Mouse (Mus musculus): ENCODE measurements around the gene Bckdk.
A peak's percentile ranks its signal among the peaks of the same experiment; 100 is the strongest.
"Not testable (repeated sequence)": the region's sequence is repeated elsewhere in the genome, so short reads cannot be mapped to it uniquely, and the experiment has no call there.

The Bckdk gene

GRCm38 (mm10) chr7:127932273-127933031, 28.6 kb downstream of the Bckdk start:
- no peak for DNase-seq

- DNase-seq = no peak
Measured at GRCm38 (mm10) chr7:127934075-127934474, 30.2 kb downstream of the Bckdk start.

- DNase-seq = peak; percentile 96
Measured at GRCm38 (mm10) chr7:127935028-127935722, 31.3 kb downstream of the Bckdk start.

- DNase-seq = no peak
Measured at GRCm38 (mm10) chr7:127935748-127936159, 31.9 kb downstream of the Bckdk start.

GRCm38 (mm10) chr7:127936216-127936884, 32.5 kb downstream of the Bckdk start:
- no peak for DNase-seq

- DNase-seq = not testable (repeated sequence)
Measured at GRCm38 (mm10) chr7:127942097-127942496, 38.2 kb downstream of the Bckdk start.

GRCm38 (mm10) chr7:127944614-127945013, 40.7 kb downstream of the Bckdk start:
- no peak for DNase-seq

- DNase-seq = no peak
Measured at GRCm38 (mm10) chr7:127946470-127947023, 42.7 kb downstream of the Bckdk start, which contains the start of gene Prss36. TSS of gene Prss36 (minus strand) at chr7:127946725.

- no peak for DNase-seq
Measured at GRCm38 (mm10) chr7:127952864-127953581, 49.1 kb downstream of the Bckdk start.

- DNase-seq = no peak
Measured at GRCm38 (mm10) chr7:127959364-127959763, 55.5 kb downstream of the Bckdk start.

Data from right cerebral cortex, adult 18-20 months (tissue).